Mouse (Mus musculus) stomach, embryonic 14.5 days (tissue): Measurements from ENCODE around the gene Prkce. TPM values are rescaled to one million over a fixed set of nuclear protein-coding genes. Genes with fewer than 3 reads are reported as not detected.

Experiments
- ATAC-seq: fragments of 200-750 bp; cut with Nextera tagmentation; 2 replicates; pipeline ENCODE4 v1.8.0; 2017; ENCODE audit warnings: low read depth, moderate TSS enrichment; ENCODE audit not compliant: insufficient number of reproducible peaks, insufficient read depth, low FRiP score
- H3K27ac ChIP-seq: fragments of 300-500 bp; sonication (generic); 2 replicates; pipeline ENCODE4 v1.5.1; 2014; ENCODE audit warnings: mild to moderate bottlenecking, low read length, moderate library complexity, mixed read lengths
- H3K27me3 ChIP-seq: fragments of 300-500 bp; sonication (generic); 2 replicates; pipeline ENCODE4 v1.6.1; 2014; ENCODE audit warnings: low read length, control low read depth, mixed read lengths; ENCODE audit not compliant: control insufficient read depth, insufficient read depth
- H3K36me3 ChIP-seq: fragments of 300-500 bp; sonication (generic); 2 replicates; pipeline ENCODE4 v1.6.1; 2014; ENCODE audit warnings: mild to moderate bottlenecking, control low read depth, low read length, moderate library complexity, mixed read lengths; ENCODE audit not compliant: control insufficient read depth, insufficient read depth
- H3K4me1 ChIP-seq: fragments of 300-500 bp; sonication (generic); 2 replicates; pipeline ENCODE4 v1.6.1; 2014; ENCODE audit warnings: low read length, control low read depth, mixed read lengths; ENCODE audit not compliant: control insufficient read depth, insufficient read depth
- H3K4me2 ChIP-seq: fragments of 300-500 bp; sonication (generic); replicated peaks from 2 replicates; pipeline ENCODE4 v1.6.1; 2014; ENCODE audit warnings: low read depth, low read length, control low read depth
- H3K4me3 ChIP-seq: fragments of 300-500 bp; sonication (generic); 2 replicates; pipeline ENCODE4 v1.5.1; 2014; ENCODE audit warnings: low read depth, low read length, control low read depth
- H3K9ac ChIP-seq: fragments of 300-500 bp; sonication (generic); replicated peaks from 2 replicates; pipeline ENCODE4 v1.6.1; 2014; ENCODE audit warnings: low read depth, mild to moderate bottlenecking, control low read depth, low read length, moderate library complexity, mixed read lengths
- H3K9me3 ChIP-seq: fragments of 300-500 bp; sonication (generic); 2 replicates; pipeline ENCODE4 v1.6.1; 2016; ENCODE audit warnings: low read depth, low read length, control low read depth; ENCODE audit not compliant: control insufficient read depth
- WGBS: fragments of 180-500 bp; shearing (Covaris S2); extraction: QIAGEN DNeasy Blood & Tissue Kit; methylation state at CpG from one replicate; pipeline ENCODE4 v1.1.7; 2014; 5-methylcytosine and 5-hydroxymethylcytosine counted together
- polyA plus RNA-seq: library from polyadenylated mRNA; unstranded; fragments of >200 nt; fragmentation: Nextera tagmentation; extraction: Ambion mirVana; gene quantifications from 2 replicates; pipeline ENCODE4 v1.2.1, GENCODE M21; 2014

The Prkce gene
- polyA plus RNA-seq, 1 experiment from 2014 or later, result 7.3 TPM

GRCm38 (mm10) chr17:86559206-86559891, 391.8 kb downstream of the Prkce start:
- H3K4me1 ChIP-seq, result peaks cover 8% of the 10 kb centered on the region; the same call in 1 of the 2 replicates
- no peaks in the 10 kb centered on the region for H3K9me3 ChIP-seq
- no peak overlapping the region for H3K27ac ChIP-seq
- no peak for ATAC-seq
- no peak overlapping the region for H3K4me2 ChIP-seq
- no peak overlapping the region for H3K4me3 ChIP-seq
- WGBS, result 54% methylated on average over 15 of the region's 15 CpGs
- H3K36me3 ChIP-seq, result no peaks in the 10 kb centered on the region
- H3K27me3 ChIP-seq, result no peaks in the 10 kb centered on the region
- no peak overlapping the region for H3K9ac ChIP-seq

- Histone ChIP-seq H3K9me3 (no peaks in the 10 kb centered on the region), H3K27ac (no peak overlapping the region), H3K4me2 (no peak overlapping the region), H3K9ac (no peak overlapping the region), H3K27me3 (no peaks in the 10 kb centered on the region), H3K4me3 (no peak overlapping the region), H3K36me3 (no peaks in the 10 kb centered on the region), H3K4me1 (peaks cover 8% of the 10 kb centered on the region; the same call in 1 of the 2 replicates)
- ATAC-seq, result no peak
- 51% methylated on average over 3 of the region's 3 CpGs for WGBS
Observed at GRCm38 (mm10) chr17:86560499-86560898, 392.9 kb downstream of the Prkce start.

DNA sequence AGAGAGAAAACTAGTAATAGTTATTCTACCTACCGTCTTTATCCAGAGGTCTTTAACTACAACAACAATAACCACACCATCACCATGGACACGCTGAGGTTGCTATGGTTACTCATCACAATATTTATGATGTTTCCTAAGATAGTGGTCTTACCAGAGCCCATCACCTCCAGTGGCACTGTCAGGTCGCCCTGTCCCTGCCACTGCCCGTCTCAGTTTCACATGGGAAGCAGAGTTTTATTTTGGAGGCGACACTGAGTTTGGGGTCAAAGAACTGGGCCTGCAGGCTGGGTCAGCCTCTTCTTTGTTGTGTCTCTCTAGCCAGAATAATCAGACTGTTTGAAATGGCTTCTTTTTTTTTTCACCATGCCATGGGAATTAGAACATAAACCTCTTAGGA, 402.9 kb downstream of the Prkce start:
- no peaks in the 10 kb centered on the region for H3K9me3 ChIP-seq
- H3K9ac ChIP-seq, result no peak overlapping the region
- no peak overlapping the region for H3K27ac ChIP-seq
- no peaks in the 10 kb centered on the region for H3K27me3 ChIP-seq
- no peaks in the 10 kb centered on the region for H3K4me1 ChIP-seq
- H3K36me3 ChIP-seq, result no peaks in the 10 kb centered on the region
- H3K4me2 ChIP-seq, result no peak overlapping the region
- 63% methylated on average over 5 of the region's 5 CpGs for WGBS
- no peak for ATAC-seq
- no peak overlapping the region for H3K4me3 ChIP-seq

- Histone ChIP-seq H3K27ac (no peak overlapping the region), H3K4me1 (no peaks in the 10 kb centered on the region), H3K9ac (no peak overlapping the region), H3K4me3 (no peak overlapping the region), H3K27me3 (no peaks in the 10 kb centered on the region), H3K9me3 (no peaks in the 10 kb centered on the region), H3K4me2 (no peak overlapping the region), H3K36me3 (no peaks in the 10 kb centered on the region)
- ATAC-seq, result no peak
- WGBS, result 97% methylated on average over 3 of the region's 3 CpGs
Observed at GRCm38 (mm10) chr17:86571266-86571665, 403.7 kb downstream of the Prkce start.

- 60% methylated on average over 6 of the region's 6 CpGs for WGBS
- H3K9ac ChIP-seq, result no peak overlapping the region
- H3K4me1 ChIP-seq, result no peaks in the 10 kb centered on the region
- H3K27ac ChIP-seq, result no peak overlapping the region
- ATAC-seq, result no peak
- no peaks in the 10 kb centered on the region for H3K27me3 ChIP-seq
- H3K9me3 ChIP-seq, result no peaks in the 10 kb centered on the region
- H3K4me2 ChIP-seq, result no peak overlapping the region
- no peaks in the 10 kb centered on the region for H3K36me3 ChIP-seq
- no peak overlapping the region for H3K4me3 ChIP-seq
Observed at GRCm38 (mm10) chr17:86572136-86572535, 404.6 kb downstream of the Prkce start.

DNA sequence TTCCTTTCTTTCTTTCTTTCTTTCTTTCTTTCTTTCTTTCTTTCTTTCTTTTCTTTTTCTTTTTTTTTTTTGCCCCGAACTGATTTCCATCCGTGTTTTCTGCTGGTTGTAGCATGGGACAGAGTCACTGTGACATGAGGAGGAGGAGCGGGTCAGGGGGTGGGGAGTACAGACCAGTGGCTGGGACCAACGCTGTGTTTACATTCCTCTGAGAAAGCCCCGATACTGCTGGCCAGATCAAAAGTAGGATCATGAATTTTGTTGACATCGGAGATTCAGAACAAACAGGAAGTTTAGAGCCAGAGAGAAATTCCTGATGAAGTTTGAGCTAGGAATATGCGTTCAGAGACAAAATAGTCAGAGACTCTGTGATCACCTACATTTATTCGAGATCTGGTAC, 405.0 kb downstream of the Prkce start:
- H3K9me3 ChIP-seq, result no peaks in the 10 kb centered on the region
- no peak overlapping the region for H3K4me3 ChIP-seq
- H3K9ac ChIP-seq, result no peak overlapping the region
- no peaks in the 10 kb centered on the region for H3K4me1 ChIP-seq
- ATAC-seq, result no peak
- H3K27ac ChIP-seq, result no peak overlapping the region
- 28% methylated on average over 8 of the region's 8 CpGs for WGBS
- no peaks in the 10 kb centered on the region for H3K27me3 ChIP-seq
- H3K4me2 ChIP-seq, result no peak overlapping the region; the same call in 1 of the 2 replicates
- no peaks in the 10 kb centered on the region for H3K36me3 ChIP-seq

DNA sequence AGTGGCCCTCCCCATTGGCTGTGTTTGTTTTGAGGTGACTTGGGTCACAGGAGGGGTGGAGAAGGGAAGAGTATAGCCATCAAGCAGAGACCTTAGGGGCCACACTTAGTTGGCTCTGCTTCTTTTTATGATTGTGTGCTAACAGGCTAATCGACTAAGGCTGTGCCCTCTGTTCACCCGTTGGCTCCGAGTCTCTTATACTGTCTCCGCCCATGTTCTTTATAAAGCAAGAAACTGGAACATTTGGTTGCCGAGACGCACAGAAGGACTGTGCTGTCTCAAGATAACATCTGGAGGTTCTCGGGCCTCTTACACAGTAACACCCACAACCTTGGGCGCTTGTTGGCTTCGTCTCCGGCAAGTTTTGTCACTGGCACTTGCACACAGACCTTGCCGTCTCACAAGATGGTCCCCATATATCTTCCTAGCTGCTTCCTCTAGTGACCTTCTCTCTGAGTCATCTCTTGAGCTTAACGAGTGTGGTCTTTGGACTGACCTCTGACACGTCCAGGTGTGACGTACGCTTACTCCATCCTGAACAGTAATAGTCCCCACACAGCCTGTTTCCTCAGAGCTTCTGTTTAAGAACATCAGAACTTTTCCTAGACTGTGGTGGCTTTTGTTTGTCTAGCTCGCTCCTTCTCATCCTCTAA, 406.1 kb downstream of the Prkce start:
- no peak for ATAC-seq
- no peak overlapping the region for H3K9ac ChIP-seq
- no peaks in the 10 kb centered on the region for H3K4me1 ChIP-seq
- no peak overlapping the region for H3K4me3 ChIP-seq
- H3K27me3 ChIP-seq, result no peaks in the 10 kb centered on the region
- no peak overlapping the region for H3K27ac ChIP-seq
- WGBS, result 78% methylated on average over 16 of the region's 16 CpGs
- no peaks in the 10 kb centered on the region for H3K9me3 ChIP-seq
- H3K36me3 ChIP-seq, result no peaks in the 10 kb centered on the region
- no peak overlapping the region for H3K4me2 ChIP-seq

DNA sequence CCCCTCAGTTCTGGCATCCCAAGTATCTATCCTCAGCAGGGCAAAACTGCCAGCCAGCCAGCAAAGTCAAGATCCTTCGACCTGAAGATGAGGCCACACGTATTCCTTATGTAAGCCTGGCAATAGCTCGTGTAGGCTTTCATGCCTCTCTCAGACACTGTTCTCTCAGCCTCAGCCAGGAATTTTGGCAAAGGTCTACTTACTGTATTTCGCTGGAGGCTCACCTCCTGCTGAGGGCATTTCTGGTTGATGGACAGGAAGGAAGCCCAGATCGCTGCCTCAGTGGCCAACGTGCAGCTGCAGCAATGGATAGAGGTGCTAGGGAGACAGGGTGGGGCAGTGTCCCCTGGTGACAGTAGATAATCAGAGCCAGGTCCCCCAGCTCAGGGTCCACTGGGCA, 413.1 kb downstream of the Prkce start:
- no peaks in the 10 kb centered on the region for H3K27me3 ChIP-seq
- H3K27ac ChIP-seq, result no peak overlapping the region
- no peak overlapping the region for H3K9ac ChIP-seq
- no peaks in the 10 kb centered on the region for H3K4me1 ChIP-seq
- no peak for ATAC-seq
- H3K4me2 ChIP-seq, result no peak overlapping the region
- 71% methylated on average over 6 of the region's 6 CpGs for WGBS
- no peak overlapping the region for H3K4me3 ChIP-seq
- H3K9me3 ChIP-seq, result no peaks in the 10 kb centered on the region
- H3K36me3 ChIP-seq, result no peaks in the 10 kb centered on the region
